34 mouse cellular contexts compared by ENCODE assay signal in the genomic region with DNA sequence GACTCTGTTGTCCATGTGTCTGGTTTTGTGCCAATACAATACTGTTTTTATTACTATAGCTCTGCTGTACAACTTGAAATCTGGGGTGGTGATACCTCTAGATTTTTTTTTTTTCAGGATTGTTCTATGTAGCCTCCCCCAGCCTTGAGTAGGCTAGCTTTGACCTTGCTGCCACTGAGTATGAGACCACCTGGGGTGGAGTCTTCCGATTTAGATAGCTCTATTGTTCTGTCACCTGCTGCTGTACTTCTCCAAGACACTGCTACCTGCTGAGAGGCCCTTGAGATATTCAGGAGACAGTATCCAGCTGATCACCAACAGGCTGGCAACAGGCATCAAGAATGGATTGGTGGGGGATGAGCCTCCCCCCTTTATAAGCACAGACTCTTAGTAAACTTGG. TPM values are rescaled to one million over a fixed set of nuclear protein-coding genes. Genes with fewer than 3 reads are reported as not detected.
"Had no signal": no experiment of that assay in that cellular context is flagged by ENCODE, and none has a peak within 500 bp of the region (broad histone marks: within the 10 kb centered on the region; RNA-seq: fewer than 3 reads in every experiment).

No protein-coding gene starts in this region.

- H3K36me3 ChIP-seq: heart, embryonic 10.5 days; heart, embryonic 12.5 days; hindbrain, embryonic 13.5 days; hindbrain, embryonic 15.5 days; limb, embryonic 13.5 days; limb, embryonic 15.5 days; liver, embryonic 12.5 days had no signal

- H3K9ac ChIP-seq: heart, embryonic 12.5 days; hindbrain, embryonic 13.5 days; hindbrain, embryonic 15.5 days; limb, embryonic 13.5 days; limb, embryonic 15.5 days; liver, embryonic 12.5 days; liver, embryonic 14.5 days had no signal

- H3K27ac ChIP-seq: heart, embryonic 10.5 days; hindbrain, embryonic 13.5 days; hindbrain, embryonic 15.5 days; hindbrain, postnatal 0 days; layer of hippocampus, adult 2 months; limb, embryonic 13.5 days; limb, embryonic 15.5 days; liver, embryonic 12.5 days; liver, embryonic 14.5 days had no signal

- H3K27me3 ChIP-seq: heart, embryonic 12.5 days; hindbrain, embryonic 13.5 days; limb, embryonic 13.5 days; limb, embryonic 15.5 days; liver, embryonic 12.5 days had no signal

- H3K4me3 ChIP-seq: heart, embryonic 10.5 days; heart, embryonic 12.5 days; hindbrain, embryonic 13.5 days; hindbrain, embryonic 15.5 days; layer of hippocampus, adult 2 months; limb, embryonic 13.5 days; limb, embryonic 15.5 days; liver, embryonic 12.5 days had no signal

- H3K9me3 ChIP-seq: hindbrain, embryonic 13.5 days; limb, embryonic 15.5 days had no signal

- DNase-seq: gastrocnemius, postnatal 10 days; gastrocnemius, postnatal 25 days; heart, postnatal 10 days; heart, postnatal 36 days; kidney, adult 18-20 months; kidney, adult 8-10 months; kidney, postnatal 10 days; kidney, postnatal 25 days; kidney, postnatal 4 days; left cerebral cortex, postnatal 4 days had no signal

- H3K4me1 ChIP-seq: heart, embryonic 10.5 days; heart, embryonic 12.5 days; hindbrain, embryonic 13.5 days; hindbrain, embryonic 15.5 days; limb, embryonic 13.5 days; limb, embryonic 15.5 days; liver, embryonic 12.5 days had no signal

RNA-seq across cellular contexts. Expression of a gene that starts 13.4 kb away (rescaled TPM):
- total RNA-seq: granulocyte monocyte progenitor cell, adult 5-6 weeks; heart, postnatal 10 days; heart, postnatal 36 days; hematopoietic stem cell, adult 5-6 weeks; hindbrain, postnatal 0 days; layer of hippocampus, adult 2 months; layer of hippocampus, postnatal 10 days; layer of hippocampus, postnatal 25 days; left cerebral cortex, postnatal 25 days; left cerebral cortex, postnatal 4 days; liver, adult 2 months had no signal
- polyA plus RNA-seq: heart, embryonic 12.5 days; heart, embryonic 14.5 days; heart, embryonic 16.5 days; hindbrain, embryonic 11.5 days; hindbrain, embryonic 13.5 days; hindbrain, embryonic 15.5 days; intestine, embryonic 14.5 days; intestine, postnatal 0 days; kidney, embryonic 14.5 days; kidney, embryonic 16.5 days; limb, embryonic 11.5 days; limb, embryonic 13.5 days; limb, embryonic 15.5 days; liver, embryonic 12.5 days had no signal

RNA-seq across cellular contexts. Expression of a gene that starts 41.6 kb away (rescaled TPM):
- total RNA-seq: granulocyte monocyte progenitor cell, adult 5-6 weeks; hematopoietic stem cell, adult 5-6 weeks; hindbrain, postnatal 0 days had no signal
- polyA plus RNA-seq: heart, embryonic 10.5 days; heart, embryonic 12.5 days; heart, embryonic 14.5 days; heart, embryonic 16.5 days; hindbrain, embryonic 11.5 days; hindbrain, embryonic 13.5 days; hindbrain, embryonic 15.5 days; intestine, embryonic 14.5 days; intestine, postnatal 0 days; kidney, embryonic 14.5 days; limb, embryonic 11.5 days; limb, embryonic 13.5 days; limb, embryonic 15.5 days; liver, embryonic 12.5 days had no signal
